Mouse (Mus musculus): ENCODE results near the gene Psip1.

DNA sequence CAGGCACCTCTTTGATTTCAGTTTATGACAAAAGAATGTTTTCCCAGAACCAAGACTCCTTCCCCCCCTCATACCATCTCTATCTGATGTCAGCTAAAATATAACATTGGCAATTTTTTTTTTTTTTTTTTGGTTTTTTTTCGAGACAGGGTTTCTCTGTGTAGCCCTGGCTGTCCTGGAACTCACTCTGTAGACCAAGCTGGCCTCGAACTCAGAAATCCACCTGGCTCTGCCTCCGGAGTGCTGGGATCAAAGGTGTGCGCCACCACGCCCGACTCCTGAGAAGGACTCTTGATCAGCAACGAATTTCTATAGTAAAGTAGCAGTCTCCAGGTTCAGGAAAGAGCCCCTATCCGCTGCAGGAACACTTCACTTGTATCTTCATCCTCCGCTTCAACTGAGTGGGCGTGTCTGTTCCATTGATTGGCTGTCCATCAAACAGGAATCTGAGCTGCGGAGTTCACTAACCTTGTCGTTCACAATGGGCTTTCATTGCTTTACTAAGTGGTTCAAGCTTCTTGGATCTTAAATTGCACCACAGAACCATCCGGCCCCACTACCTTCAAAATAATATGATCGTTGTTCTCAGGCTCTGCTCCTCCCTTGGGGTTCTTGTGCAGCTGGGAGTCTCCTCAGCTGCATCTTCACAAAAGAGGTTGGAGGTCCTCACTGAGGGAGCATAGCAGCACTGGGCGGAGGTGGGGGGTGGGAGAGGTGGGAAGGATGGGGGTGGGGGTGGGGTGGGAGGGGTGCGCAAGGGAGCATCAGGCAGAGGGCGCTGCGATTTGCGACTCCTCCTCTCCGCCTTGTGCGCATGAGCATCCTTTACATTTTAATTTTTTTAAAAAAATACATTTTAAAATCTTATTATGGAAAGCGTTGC is 14.1 kb upstream of the Psip1 start:
- TF ChIP-seq POLR2A (IDR thresholded peaks at IDR 0.05; ENCODE audit: extremely low read depth, insufficient read depth, low read length) = no peak
- no peak for TF ChIP-seq CTCF (IDR thresholded peaks at IDR 0.05; ENCODE audit: low read depth, low read length)
